Mouse (Mus musculus) C2C12 (cell line): ENCODE results near the gene Aqp1. TPM values are rescaled to one million over a fixed set of nuclear protein-coding genes. Genes with fewer than 3 reads are reported as not detected.

Experiments
- H3K27me3 ChIP-seq: one replicate; pipeline ENCODE4 v1.6.1; 2011; ENCODE audit not compliant: control insufficient read depth, insufficient read depth, insufficient read length
- H3K36me3 ChIP-seq: one replicate; pipeline ENCODE4 v1.6.1; 2011; ENCODE audit not compliant: control insufficient read depth, insufficient read depth
- H3K4me3 ChIP-seq: one replicate; pipeline ENCODE4 v1.5.1; 2011; ENCODE audit warnings: mild to moderate bottlenecking, control low read depth; ENCODE audit not compliant: poor library complexity, insufficient read depth, severe bottlenecking
- H3K79me2 ChIP-seq: one replicate; pipeline ENCODE4 v1.6.1; 2011; ENCODE audit not compliant: control insufficient read depth, insufficient read depth
- H3K79me3 ChIP-seq: one replicate; pipeline ENCODE4 v1.6.1; 2011; ENCODE audit warnings: low read depth, control low read depth
- H3ac ChIP-seq: one replicate; pipeline ENCODE3; 2011; ENCODE audit warnings: low read depth; ENCODE audit not compliant: control insufficient read depth, insufficient read length
- CEBPB ChIP-seq: IDR thresholded peaks from one replicate; pipeline ENCODE4 v1.6.1; 2011; ENCODE audit warnings: low read depth, mild to moderate bottlenecking, control low read depth, moderate library complexity
- CTCF ChIP-seq: IDR thresholded peaks from one replicate; pipeline ENCODE4 v1.5.1; 2011; ENCODE audit not compliant: control insufficient read depth, insufficient read depth, insufficient read length
- FOSL1 ChIP-seq: IDR thresholded peaks from one replicate; pipeline ENCODE4 v1.8.0; 2011; ENCODE audit warnings: mild to moderate bottlenecking, low read length; ENCODE audit not compliant: poor library complexity, insufficient read depth, severe bottlenecking
- MAX ChIP-seq: IDR thresholded peaks from one replicate; pipeline ENCODE4 v1.6.1; 2011; ENCODE audit warnings: mild to moderate bottlenecking, control low read depth
- MYOD1 ChIP-seq: IDR thresholded peaks from one replicate; pipeline ENCODE4 v1.6.1; 2011; ENCODE audit warnings: low read depth; ENCODE audit not compliant: control insufficient read depth, insufficient read length
- MYOG ChIP-seq: IDR thresholded peaks from one replicate; pipeline ENCODE4 v1.6.1; 2011; ENCODE audit not compliant: control insufficient read depth, insufficient read length; ENCODE audit errors: extremely low read depth
- USF1 ChIP-seq: IDR thresholded peaks from one replicate; pipeline ENCODE4 v1.6.1; 2011; ENCODE audit warnings: low read depth, mild to moderate bottlenecking, control low read depth, moderate library complexity
- polyA plus RNA-seq: library from polyadenylated mRNA; unstranded; fragments of >200 nt; fragmentation: generic; extraction: Trizol; gene quantifications from one replicate; pipeline ENCODE4 v1.2.1, GENCODE M21; 2012; ENCODE audit warnings: missing spikeins

Gene Aqp1
- polyA plus RNA-seq, 1 experiment: 206 TPM

DNA sequence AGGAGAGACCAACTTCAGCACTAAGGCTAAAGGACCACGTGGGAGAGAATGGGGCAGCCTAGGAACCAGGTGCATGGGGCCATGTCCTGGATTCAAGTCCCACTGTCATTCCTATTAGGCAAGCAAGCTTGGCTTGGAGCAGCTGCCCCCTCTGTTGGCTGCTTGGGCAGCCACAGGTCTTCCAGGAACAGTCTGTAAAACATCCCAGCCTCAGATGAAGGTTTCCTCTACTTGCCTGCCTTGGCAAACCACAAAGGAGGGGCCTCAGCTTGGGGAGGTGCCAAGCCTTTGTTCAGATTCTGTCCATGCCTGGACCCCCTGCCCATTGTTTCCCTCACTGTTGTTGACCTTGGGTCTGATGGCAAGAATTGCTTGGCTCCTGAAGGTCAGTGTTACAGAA, 11.4 kb upstream of the Aqp1 start:
- H3ac ChIP-seq: no peak overlapping the region
- H3K79me3 ChIP-seq: no peaks in the 10 kb centered on the region
- no peak for TF ChIP-seq USF1
- no peak for TF ChIP-seq MYOG
- TF ChIP-seq CEBPB: no peak
- no peak for TF ChIP-seq MAX
- TF ChIP-seq CTCF: no peak
- H3K36me3 ChIP-seq: no peaks in the 10 kb centered on the region
- H3K79me2 ChIP-seq: no peaks in the 10 kb centered on the region
- no peak overlapping the region for H3K4me3 ChIP-seq
- H3K27me3 ChIP-seq: no peaks in the 10 kb centered on the region

DNA sequence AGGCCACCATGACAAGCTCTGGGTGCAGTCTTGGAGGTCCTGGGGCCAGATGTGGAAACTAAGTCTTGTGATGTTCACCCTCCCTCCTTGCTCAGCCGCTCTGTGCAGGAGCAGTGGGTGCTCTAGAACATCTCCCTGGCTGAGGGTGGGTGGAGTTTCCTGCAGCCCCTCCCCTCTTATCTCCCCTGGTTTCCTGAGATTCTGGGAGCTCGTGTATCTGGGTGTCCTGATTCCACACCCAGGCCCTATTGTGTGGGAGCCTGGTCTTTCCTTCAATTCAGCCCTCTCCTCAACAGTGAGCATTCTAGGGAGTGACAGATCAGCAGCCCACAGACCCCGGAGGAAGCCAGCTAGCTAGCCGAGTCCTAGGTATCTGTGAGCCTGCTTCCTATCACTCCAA, 9.9 kb upstream of the Aqp1 start:
- TF ChIP-seq USF1 (no peak), MYOD1 (no peak), MAX (no peak), CTCF (no peak), CEBPB (no peak), MYOG (no peak), FOSL1 (no peak)
- no peaks in the 10 kb centered on the region for H3K27me3 ChIP-seq
- no peak overlapping the region for H3K4me3 ChIP-seq
- H3K79me2 ChIP-seq: no peaks in the 10 kb centered on the region
- no peaks in the 10 kb centered on the region for H3K36me3 ChIP-seq
- no peak overlapping the region for H3ac ChIP-seq
- H3K79me3 ChIP-seq: no peaks in the 10 kb centered on the region

DNA sequence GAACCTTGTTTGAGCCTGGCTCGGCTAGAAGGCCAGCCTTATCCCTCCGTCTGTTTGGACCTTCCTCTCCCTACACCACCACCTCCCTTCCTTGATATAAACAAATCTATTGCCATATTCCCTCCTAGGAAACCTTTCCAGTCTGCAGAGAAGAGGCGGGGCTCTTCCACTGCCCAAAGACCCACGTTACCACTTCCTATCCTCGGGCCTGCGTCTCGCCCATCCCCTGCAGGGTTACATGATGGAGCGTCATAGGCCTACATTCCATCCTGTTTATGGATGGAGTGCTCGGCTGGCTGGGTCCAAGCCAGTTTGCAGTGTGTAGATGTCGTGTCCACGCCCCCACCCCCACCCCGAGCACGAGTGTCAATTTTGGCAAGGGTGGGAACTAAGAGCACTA, 8.9 kb upstream of the Aqp1 start:
- TF ChIP-seq USF1 (no peak), MYOD1 (no peak), MYOG (no peak), CEBPB (no peak), MAX (no peak), FOSL1 (no peak), CTCF (no peak)
- no peaks in the 10 kb centered on the region for H3K36me3 ChIP-seq
- H3K79me3 ChIP-seq: no peaks in the 10 kb centered on the region
- H3K27me3 ChIP-seq: no peaks in the 10 kb centered on the region
- no peaks in the 10 kb centered on the region for H3K79me2 ChIP-seq
- H3K4me3 ChIP-seq: no peak overlapping the region
- no peak overlapping the region for H3ac ChIP-seq

DNA sequence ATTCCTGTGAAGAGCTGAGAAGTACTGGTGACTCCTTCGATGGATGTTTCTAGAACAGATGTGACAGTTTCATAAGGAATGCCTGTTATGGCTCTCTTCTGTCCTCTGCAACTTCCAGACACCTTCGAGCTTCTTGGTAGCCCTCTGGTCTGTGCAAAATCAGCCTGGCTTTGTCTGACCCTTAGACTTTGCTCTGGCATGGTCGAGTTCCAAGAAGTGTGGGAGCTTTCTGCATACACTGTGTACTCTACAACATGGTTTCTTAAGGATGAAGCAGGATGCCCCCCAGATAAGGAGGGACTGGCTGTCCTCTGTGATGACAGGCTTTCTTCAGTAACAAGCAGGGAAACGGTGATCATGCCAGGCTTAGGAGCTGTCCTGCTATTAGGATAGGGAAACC, 8.1 kb upstream of the Aqp1 start:
- H3K27me3 ChIP-seq: no peaks in the 10 kb centered on the region
- no peak overlapping the region for H3K4me3 ChIP-seq
- H3K36me3 ChIP-seq: no peaks in the 10 kb centered on the region
- no peak for TF ChIP-seq MYOD1
- TF ChIP-seq MYOG: no peak
- no peak for TF ChIP-seq FOSL1
- TF ChIP-seq MAX: no peak
- TF ChIP-seq CTCF: no peak
- no peak for TF ChIP-seq CEBPB
- TF ChIP-seq USF1: no peak
- no peaks in the 10 kb centered on the region for H3K79me3 ChIP-seq
- H3K79me2 ChIP-seq: no peaks in the 10 kb centered on the region
- no peak overlapping the region for H3ac ChIP-seq

DNA sequence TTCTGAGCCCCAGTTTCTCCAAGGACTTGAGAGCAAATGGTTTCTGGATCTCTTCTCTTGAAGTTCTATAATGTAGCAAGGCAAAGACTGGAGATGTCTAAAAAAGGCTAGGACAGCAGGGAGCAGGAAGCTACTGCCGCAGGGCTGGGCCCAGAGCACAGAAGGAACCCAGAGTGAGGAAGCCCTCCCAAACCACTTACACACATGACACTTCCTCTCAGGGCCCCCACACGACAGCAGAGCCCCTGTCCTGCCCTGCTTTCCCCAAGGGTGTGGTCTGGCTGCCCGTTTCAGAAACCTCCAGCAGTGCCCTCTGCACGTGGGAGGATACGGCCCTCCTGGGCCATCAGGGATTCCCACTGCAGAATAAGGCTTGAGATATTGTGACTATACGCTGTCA, 4.9 kb upstream of the Aqp1 start:
- H3K79me2 ChIP-seq: peaks cover under 1% of the 10 kb centered on the region
- no peaks in the 10 kb centered on the region for H3K27me3 ChIP-seq
- TF ChIP-seq CEBPB (no peak), MAX (no peak), FOSL1 (no peak), CTCF (no peak), USF1 (no peak), MYOG (no peak), MYOD1 (no peak)
- H3K36me3 ChIP-seq: no peaks in the 10 kb centered on the region
- H3ac ChIP-seq: no peak overlapping the region
- H3K4me3 ChIP-seq: no peak overlapping the region
- H3K79me3 ChIP-seq: no peaks in the 10 kb centered on the region

DNA sequence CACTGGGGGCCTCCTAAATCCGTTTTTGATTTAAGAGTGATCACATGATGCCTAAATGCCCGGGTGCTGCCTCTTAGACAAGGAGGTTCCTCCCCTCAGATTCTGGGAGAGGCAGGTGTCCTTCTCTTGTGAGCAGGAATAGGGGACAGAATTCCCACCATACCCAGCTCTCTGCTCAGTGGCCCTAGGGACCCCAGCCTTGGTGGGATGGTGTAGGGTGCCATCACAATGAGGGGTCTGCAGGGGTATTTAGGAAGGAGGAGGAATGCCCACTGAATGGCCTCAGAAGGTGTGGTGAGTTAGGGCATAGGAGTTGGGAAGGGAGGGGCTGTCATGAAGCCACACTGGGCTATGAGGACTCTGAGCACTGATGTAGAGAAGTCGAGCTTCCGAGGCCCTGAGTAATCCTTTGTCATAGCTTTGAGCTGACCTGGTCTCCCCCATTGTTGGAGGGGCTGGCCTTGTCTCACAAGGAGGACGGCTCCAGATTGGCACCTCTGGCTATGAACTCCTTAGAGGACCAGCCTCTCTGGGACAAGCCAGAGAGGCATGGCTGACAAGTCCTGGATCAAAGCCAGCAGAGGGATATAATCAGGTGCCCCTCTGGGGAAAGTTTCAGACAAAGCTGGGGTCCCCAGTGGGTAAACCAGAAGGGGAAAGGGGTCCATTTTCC, 4.0 kb upstream of the Aqp1 start:
- H3K36me3 ChIP-seq: no peaks in the 10 kb centered on the region
- peaks cover 10% of the 10 kb centered on the region for H3K79me2 ChIP-seq
- TF ChIP-seq MYOG (no peak), CTCF (no peak), MYOD1 (no peak), FOSL1 (no peak), MAX (no peak), USF1 (no peak), CEBPB (no peak)
- H3ac ChIP-seq: no peak overlapping the region
- H3K27me3 ChIP-seq: no peaks in the 10 kb centered on the region
- no peak overlapping the region for H3K4me3 ChIP-seq
- H3K79me3 ChIP-seq: peaks cover 6% of the 10 kb centered on the region
